Mouse (Mus musculus) myocyte (in vitro differentiated cells): ENCODE data around the gene Aars. TPM values are rescaled to one million over a fixed set of nuclear protein-coding genes. Genes with fewer than 3 reads are reported as not detected.
"Not testable (repeated sequence)": the region's sequence is repeated elsewhere in the genome, so short reads cannot be mapped to it uniquely, and the experiment has no call there.

ENCODE experiments used
- H3K27me3 ChIP-seq: one replicate; pipeline ENCODE4 v1.6.1; 2011; ENCODE audit not compliant: control insufficient read depth, insufficient read depth, insufficient read length
- H3K36me3 ChIP-seq: one replicate; pipeline ENCODE4 v1.6.1; 2011; ENCODE audit not compliant: control insufficient read depth, insufficient read depth
- H3K4me2 ChIP-seq: one replicate; pipeline ENCODE4 v1.6.1; 2011; ENCODE audit warnings: low read depth, control low read depth
- H3K4me3 ChIP-seq: one replicate; pipeline ENCODE4 v1.5.1; 2011; ENCODE audit warnings: mild to moderate bottlenecking, control low read depth, moderate library complexity
- H3K79me2 ChIP-seq: one replicate; pipeline ENCODE4 v1.6.1; 2011; ENCODE audit not compliant: control insufficient read depth, insufficient read depth
- H3ac ChIP-seq: one replicate; pipeline ENCODE4 v1.6.1; 2011; ENCODE audit not compliant: control insufficient read depth, insufficient read length
- CEBPB ChIP-seq: IDR thresholded peaks from 2 replicates; pipeline ENCODE4 v1.6.1; 2011; ENCODE audit warnings: mild to moderate bottlenecking, moderate library complexity; ENCODE audit not compliant: poor library complexity, insufficient read depth, severe bottlenecking
- E2F4 ChIP-seq: IDR thresholded peaks from one replicate; pipeline ENCODE4 v1.6.1; 2011; ENCODE audit warnings: mild to moderate bottlenecking, control low read depth, moderate library complexity; ENCODE audit not compliant: insufficient read depth
- MAX ChIP-seq: IDR thresholded peaks from one replicate; pipeline ENCODE4 v1.6.1; 2011; ENCODE audit warnings: low read depth, mild to moderate bottlenecking, control low read depth
- MYOD1 ChIP-seq, 3 experiments: IDR thresholded peaks; one replicate each; pipeline ENCODE4 v1.6.1; 2011; ENCODE audit warnings: control low read depth in 2 of 3, low read depth in 2 of 3, mild to moderate bottlenecking in 2 of 3, moderate library complexity in 1 of 3; ENCODE audit not compliant: insufficient read length in 2 of 3, control insufficient read depth in 1 of 3
- MYOG ChIP-seq, 3 experiments: IDR thresholded peaks; one replicate each; pipeline ENCODE4 v1.6.1; 2011; ENCODE audit warnings: control low read depth in 2 of 3, low read depth in 2 of 3, mild to moderate bottlenecking in 2 of 3; ENCODE audit not compliant: insufficient read length in 2 of 3, control insufficient read depth in 1 of 3, insufficient read depth in 1 of 3
- POLR2A ChIP-seq: IDR thresholded peaks from one replicate; pipeline ENCODE4 v1.6.1; 2011; ENCODE audit warnings: low read depth, mild to moderate bottlenecking, control low read depth, moderate library complexity; ENCODE audit not compliant: insufficient read length
- POLR2AphosphoS2 ChIP-seq: IDR thresholded peaks from one replicate; pipeline ENCODE4 v1.6.1; 2011; ENCODE audit warnings: low read depth, control low read depth; ENCODE audit not compliant: insufficient read length
- REST ChIP-seq: IDR thresholded peaks from one replicate; pipeline ENCODE4 v1.6.1; 2011; ENCODE audit warnings: mild to moderate bottlenecking, control low read depth, moderate library complexity; ENCODE audit not compliant: insufficient read depth, insufficient read length
- SRF ChIP-seq: IDR thresholded peaks from one replicate; pipeline ENCODE4 v1.6.1; 2011; ENCODE audit warnings: low read depth; ENCODE audit not compliant: control insufficient read depth, insufficient read length
- TCF12 ChIP-seq: IDR thresholded peaks from one replicate; pipeline ENCODE4 v1.6.1; 2011; ENCODE audit warnings: mild to moderate bottlenecking, control low read depth; ENCODE audit not compliant: poor library complexity, insufficient read depth, severe bottlenecking
- TCF3 ChIP-seq: IDR thresholded peaks from one replicate; pipeline ENCODE4 v1.6.1; 2011; ENCODE audit warnings: low read depth, control low read depth; ENCODE audit not compliant: insufficient read length
- USF1 ChIP-seq: IDR thresholded peaks from one replicate; pipeline ENCODE4 v1.6.1; 2011; ENCODE audit warnings: low read depth, mild to moderate bottlenecking, control low read depth, moderate library complexity
- polyA plus RNA-seq: library from polyadenylated mRNA; unstranded; fragments of >200 nt; fragmentation: generic; extraction: Trizol; gene quantifications from one replicate; pipeline ENCODE4 v1.2.1, GENCODE M21; 2012; ENCODE audit warnings: missing spikeins

Gene Aars
- polyA plus RNA-seq, 1 experiment, result 340 TPM

DNA sequence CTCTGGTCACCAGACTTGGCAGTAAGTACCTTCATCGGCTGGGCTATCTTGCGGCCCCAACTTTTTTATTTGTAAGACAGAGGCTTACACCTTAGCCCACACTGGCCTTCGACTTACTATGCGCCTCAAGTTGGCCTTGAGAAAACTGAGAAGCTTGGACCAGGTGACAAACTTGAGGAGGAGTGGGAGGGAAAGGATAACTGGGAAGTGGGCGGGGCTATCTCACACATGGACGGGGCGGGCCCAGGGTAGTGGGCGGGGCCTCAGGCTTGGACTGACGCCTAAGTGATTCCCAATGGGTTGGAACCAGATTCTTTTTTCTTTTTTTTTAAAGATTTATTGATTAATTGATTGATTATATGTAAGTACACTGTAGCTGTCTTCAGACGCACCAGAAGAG is 34.5 kb downstream of the Aars start:
- no peak overlapping the region for H3K4me3 ChIP-seq
- no peaks in the 10 kb centered on the region for H3K27me3 ChIP-seq
- peak overlapping the region; percentile 12 for H3K4me2 ChIP-seq
- H3ac ChIP-seq, result no peak overlapping the region
- H3K79me2 ChIP-seq, result no peaks in the 10 kb centered on the region
- no peak for TF ChIP-seq USF1
- no peak for TF ChIP-seq TCF3
- TF ChIP-seq POLR2A, result no peak
- H3K36me3 ChIP-seq, result no peaks in the 10 kb centered on the region

DNA sequence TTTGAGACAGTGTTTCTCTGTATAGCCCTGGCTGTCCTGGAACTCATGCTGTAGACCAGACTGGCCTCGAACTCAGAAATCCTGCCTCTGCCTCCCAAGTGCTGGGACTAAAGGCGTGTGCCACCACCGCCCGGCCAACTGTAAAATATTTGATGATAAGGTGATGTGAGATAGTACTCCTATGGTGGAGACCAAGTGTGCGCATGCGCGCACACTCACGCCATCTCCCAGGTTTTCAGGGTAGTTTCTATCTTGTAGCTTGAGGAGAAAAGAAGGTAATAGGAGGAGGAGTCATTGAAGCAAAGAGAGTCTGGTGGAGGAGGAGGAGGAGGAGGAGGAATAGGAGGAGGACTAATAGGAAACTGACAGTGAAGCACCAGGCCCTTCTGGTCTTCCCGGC is 35.7 kb downstream of the Aars start:
- not testable (repeated sequence) for H3K79me2 ChIP-seq, H3K4me2 ChIP-seq, H3K4me3 ChIP-seq, H3K36me3 ChIP-seq, H3ac ChIP-seq, H3K27me3 ChIP-seq

DNA sequence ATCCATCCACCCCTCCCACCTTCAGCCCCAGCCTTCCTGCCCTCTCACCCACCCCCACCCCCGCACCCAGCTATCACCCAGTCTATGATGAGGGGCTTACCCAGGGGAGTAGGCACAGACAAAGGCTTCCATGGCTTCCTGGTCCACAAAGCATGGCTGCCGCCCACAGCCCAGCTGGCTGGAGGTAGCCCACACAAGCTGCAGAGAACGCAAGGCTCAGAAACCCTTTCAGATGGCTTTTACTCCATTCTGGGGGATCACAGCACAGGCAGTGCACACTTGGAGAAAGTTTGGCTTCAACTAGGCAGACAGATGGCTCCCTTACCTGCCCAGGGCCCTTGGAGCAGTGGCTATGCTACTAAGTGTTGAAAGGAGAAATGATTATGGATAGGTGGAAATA is 43.0 kb downstream of the Aars start:
- H3K4me2 ChIP-seq, result no peak overlapping the region
- H3K36me3 ChIP-seq, result no peaks in the 10 kb centered on the region
- no peaks in the 10 kb centered on the region for H3K79me2 ChIP-seq
- H3K27me3 ChIP-seq, result no peaks in the 10 kb centered on the region
- no peak overlapping the region for H3ac ChIP-seq
- TF ChIP-seq MYOG (IDR thresholded peaks at IDR 0.05; ENCODE audit: control insufficient read depth in 1 of 3, insufficient read depth in 1 of 3, insufficient read length in 2 of 3, low read depth in 2 of 3) (no peak), USF1 (no peak), SRF (no peak), MYOD1 (IDR thresholded peaks at IDR 0.05; ENCODE audit: control insufficient read depth in 1 of 3, insufficient read length in 2 of 3, low read depth in 2 of 3) (no peak), REST (no peak), POLR2AphosphoS2 (no peak), POLR2A (no peak), TCF3 (no peak), MAX (no peak), E2F4 (no peak), TCF12 (no peak), CEBPB (no peak)
- no peak overlapping the region for H3K4me3 ChIP-seq

DNA sequence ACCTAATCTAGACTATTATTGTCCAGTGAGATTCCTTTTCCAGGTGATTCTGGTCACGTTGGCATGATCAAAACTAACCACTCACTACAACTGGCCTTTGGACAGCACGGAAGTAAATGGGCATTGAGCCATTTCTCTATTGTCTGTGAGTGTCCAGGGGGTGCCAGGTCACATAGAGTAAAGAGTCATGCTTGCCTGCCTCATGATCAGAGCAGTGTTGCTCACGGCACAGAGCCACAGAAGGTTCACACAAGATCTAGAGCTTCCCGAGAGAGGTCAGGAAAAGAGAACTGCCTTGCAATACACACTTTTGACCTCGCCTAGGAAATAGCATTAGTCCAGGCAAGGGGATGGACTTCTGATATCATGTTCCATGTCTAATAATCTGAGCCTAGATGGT is 46.5 kb downstream of the Aars start:
- TF ChIP-seq MYOG (IDR thresholded peaks at IDR 0.05; ENCODE audit: control insufficient read depth in 1 of 3, insufficient read depth in 1 of 3, insufficient read length in 2 of 3, low read depth in 2 of 3), result no peak
- TF ChIP-seq CEBPB, result no peak
- no peak for TF ChIP-seq MYOD1 (IDR thresholded peaks at IDR 0.05; ENCODE audit: control insufficient read depth in 1 of 3, insufficient read length in 2 of 3, low read depth in 2 of 3)
- no peak for TF ChIP-seq SRF
- no peak for TF ChIP-seq MAX
- TF ChIP-seq TCF3, result no peak
- no peak for TF ChIP-seq POLR2AphosphoS2
- no peak for TF ChIP-seq TCF12
- no peak for TF ChIP-seq POLR2A
- TF ChIP-seq USF1, result no peak
- TF ChIP-seq REST, result no peak
- no peak for TF ChIP-seq E2F4
- Histone ChIP-seq H3K27me3 (no peaks in the 10 kb centered on the region), H3K4me2 (no peak overlapping the region)

DNA sequence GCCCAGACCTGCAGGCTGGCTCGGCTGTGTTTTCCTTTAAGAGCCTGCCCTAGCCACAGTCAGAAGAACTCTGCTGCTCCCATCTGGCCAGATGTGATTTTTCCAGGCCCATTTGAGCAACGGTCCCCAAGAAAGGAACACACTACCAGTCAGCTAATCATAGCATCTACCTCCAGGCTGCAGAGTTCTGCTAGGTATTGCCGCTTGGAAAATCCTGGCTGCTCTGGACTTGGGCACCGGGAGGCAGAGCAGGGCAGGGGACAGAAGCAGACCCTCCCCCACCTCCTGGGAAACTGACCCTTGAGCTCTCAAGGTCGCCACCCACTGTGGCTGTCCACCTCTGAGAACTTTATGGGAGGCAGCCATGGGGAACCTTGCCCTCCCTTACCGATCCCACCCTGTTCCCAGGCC is 46.9 kb downstream of the Aars start:
- Histone ChIP-seq H3ac (no peak overlapping the region), H3K79me2 (no peaks in the 10 kb centered on the region), H3K4me3 (no peak overlapping the region), H3K36me3 (no peaks in the 10 kb centered on the region), H3K27me3 (no peaks in the 10 kb centered on the region), H3K4me2 (no peak overlapping the region)
- TF ChIP-seq TCF3 (no peak), MYOD1 (IDR thresholded peaks at IDR 0.05; ENCODE audit: control insufficient read depth in 1 of 3, insufficient read length in 2 of 3, low read depth in 2 of 3) (no peak), POLR2AphosphoS2 (no peak), TCF12 (no peak), REST (no peak), POLR2A (no peak), E2F4 (no peak), USF1 (no peak), CEBPB (no peak), SRF (no peak), MAX (no peak), MYOG (IDR thresholded peaks at IDR 0.05; ENCODE audit: control insufficient read depth in 1 of 3, insufficient read depth in 1 of 3, insufficient read length in 2 of 3, low read depth in 2 of 3) (no peak)

More for the DNA sequence above, 46.5 kb downstream of the Aars start:
- no peaks in the 10 kb centered on the region for H3K79me2 ChIP-seq
- H3ac ChIP-seq, result no peak overlapping the region
- H3K4me3 ChIP-seq, result no peak overlapping the region
- H3K36me3 ChIP-seq, result no peaks in the 10 kb centered on the region
